Mouse (Mus musculus): ENCODE data around the gene Cfap61.

DNA sequence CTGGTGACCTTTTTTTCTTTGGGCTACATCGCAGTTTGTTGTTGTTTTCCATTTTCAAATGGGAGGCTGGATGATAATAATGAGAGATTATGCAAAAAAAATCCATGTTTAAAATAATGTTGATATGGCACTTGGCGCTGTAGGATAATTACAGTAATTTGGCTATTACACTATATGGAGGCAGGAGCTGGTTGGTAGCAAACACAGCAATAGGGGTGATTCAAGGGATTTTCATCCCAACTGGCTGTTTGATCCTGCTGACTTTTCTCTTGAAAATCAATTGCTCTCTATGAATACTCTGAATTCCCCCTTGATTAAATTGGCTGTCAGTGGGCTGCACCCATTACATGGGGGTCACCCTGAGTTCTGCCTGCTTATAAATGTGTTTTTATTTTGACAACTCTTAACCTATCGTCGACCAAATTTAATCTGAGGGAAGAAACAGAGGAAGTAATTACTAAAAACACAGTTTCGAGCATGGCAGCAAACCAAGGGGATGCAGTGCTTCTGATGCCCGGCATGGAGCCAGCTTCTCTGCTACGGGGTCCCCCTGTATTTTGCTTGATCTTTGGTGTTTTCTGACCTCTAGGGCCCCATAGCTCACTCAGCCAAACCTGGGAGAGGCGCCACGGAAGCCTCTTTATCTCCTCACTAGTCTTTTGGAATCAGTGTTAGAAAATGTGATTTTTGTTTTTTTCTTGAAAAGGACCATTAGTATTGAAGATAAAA lies 47.9 kb downstream of the Cfap61 start:
- TF ChIP-seq CTCF (IDR thresholded peaks at IDR 0.05; ENCODE audit: insufficient read depth, low read depth, low read length) (no peak), POLR2A (IDR thresholded peaks at IDR 0.05; ENCODE audit: insufficient read depth, low read depth, low read length) (no peak)
